Mouse (Mus musculus): ENCODE data around the gene Ccz1. TPM values are rescaled to one million over a fixed set of nuclear protein-coding genes. Genes with fewer than 3 reads are reported as not detected.

The Ccz1 gene
- 46.0 and 76.8 TPM in 2 replicates for polyA plus RNA-seq (2012; ENCODE audit: low replicate concordance)

GRCm38 (mm10) chr5:144014551-144015311 is at the start of gene Ccz1:
Ccz1 (minus strand) TSS chr5:144014877.

GRCm38 (mm10) chr5:144026620-144027263 is 12.1 kb upstream of the Ccz1 start, which contains the start of gene Ocm:
Ocm (minus strand) TSS chr5:144026670.

Other genes with a start within 250 kb of the Ccz1 start
- gene Eif2ak1, start 197.1 kb downstream of the Ccz1 start, polyA plus RNA-seq (2012; ENCODE audit: low replicate concordance): 18.1 and 30.6 TPM in 2 replicates
- 0.30 TPM in 1 of 2 replicates, not detected in the other for gene Ankrd61, start 117.2 kb downstream of the Ccz1 start, polyA plus RNA-seq (2012; ENCODE audit: low replicate concordance)
- 9.1 and 36.3 TPM in 2 replicates for gene Aimp2, start 105.0 kb downstream of the Ccz1 start, polyA plus RNA-seq (2012; ENCODE audit: low replicate concordance)
- 0.75 and 2.8 TPM in 2 replicates for gene Pms2, start 104.9 kb downstream of the Ccz1 start, polyA plus RNA-seq (2012; ENCODE audit: low replicate concordance)
- 0.22 TPM in 1 of 2 replicates, not detected in the other for gene Gm42421, start 86.7 kb downstream of the Ccz1 start, polyA plus RNA-seq (2012; ENCODE audit: low replicate concordance)
- gene Rsph10b, start 81.8 kb downstream of the Ccz1 start, polyA plus RNA-seq (2012; ENCODE audit: low replicate concordance): 0.04 and 0.09 TPM in 2 replicates
- not detected in 2 replicates for gene Ocm, start 11.8 kb upstream of the Ccz1 start, polyA plus RNA-seq (2012; ENCODE audit: low replicate concordance)
- 14.9 and 17.7 TPM in 2 replicates for gene Lmtk2, start 85.6 kb upstream of the Ccz1 start, polyA plus RNA-seq (2012; ENCODE audit: low replicate concordance)
- 5.7 and 5.9 TPM in 2 replicates for gene Bhlha15, start 175.4 kb upstream of the Ccz1 start, polyA plus RNA-seq (2012; ENCODE audit: low replicate concordance)
- 63.0 and 64.6 TPM in 2 replicates for gene Tecpr1, start 208.7 kb upstream of the Ccz1 start, polyA plus RNA-seq (2012; ENCODE audit: low replicate concordance)
- gene Bri3, start 229.6 kb upstream of the Ccz1 start, polyA plus RNA-seq (2012; ENCODE audit: low replicate concordance): 37.4 and 106 TPM in 2 replicates

All from hematopoietic multipotent progenitor cell, adult 10-12 weeks (in vitro differentiated cells).